Mouse (Mus musculus) lung, postnatal 25 days (tissue): Measurements from ENCODE around the gene Taar7e.
A peak's percentile ranks its signal among the peaks of the same experiment; 100 is the strongest.
"Not testable (repeated sequence)": the region's sequence is repeated elsewhere in the genome, so short reads cannot be mapped to it uniquely, and the experiment has no call there.

Experiments used
- DNase-seq: peaks from one replicate; pipeline ENCODE4 v3.0.0; 2022; ENCODE audit warnings: low spot score

The Taar7e gene

DNA sequence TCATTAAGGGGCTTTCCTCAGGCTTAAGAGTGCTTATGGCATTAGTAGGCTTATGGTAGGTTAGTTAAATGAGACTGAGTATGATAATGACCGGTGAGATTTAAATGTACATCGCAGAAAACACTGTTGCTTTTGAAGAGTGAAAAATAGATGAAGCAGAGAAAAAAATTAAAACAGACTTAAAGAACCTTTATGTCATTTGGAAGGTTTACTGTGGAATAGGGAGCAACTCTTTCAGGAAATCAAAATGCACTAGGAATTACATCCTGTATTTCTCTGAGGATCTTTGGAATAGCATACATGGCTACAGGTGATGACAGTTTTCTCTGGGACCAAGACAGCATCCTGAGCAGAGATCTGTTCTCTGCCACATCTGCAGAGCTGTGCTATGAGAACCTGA, at the start of gene Taar7e:
Taar7e (plus strand) TSS at position 301 of the 400 bp plus-strand sequence.
- no peak for DNase-seq

DNA sequence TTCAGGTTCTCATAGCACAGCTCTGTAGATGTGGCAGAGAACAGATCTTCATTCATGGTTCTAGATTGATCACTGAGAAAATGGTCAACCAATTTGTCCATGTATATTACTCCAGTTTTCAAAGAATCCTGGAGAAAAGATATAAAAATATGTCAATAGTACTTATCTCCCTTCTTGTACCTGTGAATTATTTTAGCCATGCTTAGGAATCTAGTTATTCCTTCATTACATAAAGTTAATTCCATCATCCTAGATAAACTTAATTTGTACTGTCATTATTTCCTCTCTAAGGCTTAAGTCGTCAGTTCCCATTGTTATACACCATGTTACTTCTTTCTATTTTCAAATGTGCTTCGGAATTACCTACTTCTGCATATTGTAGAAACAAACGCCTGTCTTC, 44.0 kb upstream of the Taar7e start, which contains the start of gene Taar7a:
Taar7a (minus strand) TSS at position 101 of the 400 bp plus-strand sequence.
- no peak for DNase-seq

DNA sequence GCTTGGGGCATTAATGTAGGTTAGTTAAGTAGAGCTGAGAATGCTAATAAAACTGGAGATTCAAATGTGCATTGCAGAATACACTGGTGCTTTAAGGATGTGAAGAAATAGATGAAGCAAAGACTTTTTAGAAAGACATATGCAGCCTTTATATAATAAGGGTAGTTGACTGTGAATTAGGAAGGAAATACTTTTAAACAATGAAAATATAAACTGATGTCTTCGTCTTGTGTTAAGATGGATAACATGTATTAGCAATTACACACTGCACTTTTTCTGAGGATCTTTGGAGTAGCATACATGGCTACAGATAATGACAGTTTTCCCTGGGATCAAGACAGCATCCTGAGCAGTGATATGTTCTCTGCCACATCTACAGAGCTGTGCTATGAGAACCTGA, 37.8 kb upstream of the Taar7e start, which contains the start of gene Taar7b:
Taar7b (plus strand) TSS at position 301 of the 400 bp plus-strand sequence.
- DNase-seq = no peak

DNA sequence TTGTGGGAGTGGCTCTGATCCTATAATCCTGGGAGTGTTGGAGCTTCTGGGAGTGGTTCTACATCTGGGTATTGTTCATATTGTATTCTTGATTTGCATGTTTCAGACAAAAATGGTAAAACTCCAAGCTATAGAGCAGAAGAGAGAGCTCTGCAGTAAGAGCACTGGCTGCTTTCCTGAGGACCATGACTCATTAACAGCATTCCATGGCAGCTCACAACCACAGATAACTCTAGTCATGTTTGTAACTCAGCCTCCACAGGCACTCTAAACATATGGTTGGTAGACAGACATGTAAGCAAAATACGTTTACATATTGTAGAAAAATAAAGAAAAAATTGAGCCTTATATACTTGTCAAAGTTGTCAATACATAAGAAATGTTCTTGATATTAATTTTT, 31.0 kb upstream of the Taar7e start:
- no peak for DNase-seq

DNA sequence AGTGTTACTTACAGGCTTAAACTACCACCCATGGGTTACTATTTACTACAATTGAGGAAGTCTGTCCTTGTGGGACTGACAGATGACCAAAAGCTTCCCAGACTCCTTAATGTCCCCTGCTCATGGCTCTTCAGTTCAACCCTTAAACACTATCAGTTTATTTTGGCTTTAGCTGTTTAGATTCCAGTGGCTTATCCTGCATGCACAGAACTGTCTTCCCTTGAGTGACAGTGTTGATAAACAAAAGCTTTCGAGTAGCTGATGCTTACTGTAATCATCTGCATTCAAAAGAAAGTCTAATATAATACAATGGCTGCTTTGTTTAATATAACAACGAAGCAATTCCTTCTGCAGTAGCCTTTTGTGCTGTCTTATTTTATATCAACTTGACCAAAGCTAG, 30.4 kb upstream of the Taar7e start:
- DNase-seq = no peak

DNA sequence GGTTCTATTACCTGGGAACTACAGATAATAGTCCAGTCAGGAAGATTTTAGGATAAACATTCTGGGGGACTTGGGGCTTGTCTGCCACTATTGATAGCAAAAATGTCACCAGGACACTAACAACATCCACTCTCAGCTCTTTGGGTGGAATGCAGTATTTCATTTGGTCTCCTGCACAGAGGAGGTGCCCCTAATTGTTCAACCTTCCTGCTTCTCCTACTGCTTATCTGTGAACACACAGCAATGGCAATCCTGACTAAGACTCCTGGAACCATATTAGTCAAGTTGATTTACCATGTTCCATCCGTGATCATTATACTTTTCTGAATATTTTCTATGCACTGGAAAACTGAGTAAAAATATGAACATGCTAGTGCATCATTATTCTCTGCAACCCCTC, 29.3 kb upstream of the Taar7e start:
- DNase-seq = no peak

DNA sequence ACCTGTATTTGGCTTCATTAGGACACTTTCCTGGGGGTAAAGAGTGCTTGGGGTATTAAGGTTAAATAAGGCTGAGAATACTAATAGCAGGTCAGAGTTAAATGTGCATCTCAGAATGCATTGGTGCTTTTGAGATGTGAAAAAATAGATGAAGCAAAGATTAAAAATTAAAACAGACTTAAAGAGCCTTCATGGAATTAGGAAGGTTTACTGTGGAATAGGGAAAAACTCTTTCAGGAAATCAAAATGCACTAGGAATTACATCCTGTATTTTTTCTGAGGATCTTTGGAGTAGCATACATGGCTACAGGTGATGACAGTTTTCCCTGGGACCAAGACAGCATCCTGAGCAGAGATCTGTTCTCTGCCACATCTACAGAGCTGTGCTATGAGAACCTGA, 10.5 kb upstream of the Taar7e start, which contains the start of gene Taar7d:
Taar7d (plus strand) TSS at position 301 of the 400 bp plus-strand sequence.
- DNase-seq = no peak

DNA sequence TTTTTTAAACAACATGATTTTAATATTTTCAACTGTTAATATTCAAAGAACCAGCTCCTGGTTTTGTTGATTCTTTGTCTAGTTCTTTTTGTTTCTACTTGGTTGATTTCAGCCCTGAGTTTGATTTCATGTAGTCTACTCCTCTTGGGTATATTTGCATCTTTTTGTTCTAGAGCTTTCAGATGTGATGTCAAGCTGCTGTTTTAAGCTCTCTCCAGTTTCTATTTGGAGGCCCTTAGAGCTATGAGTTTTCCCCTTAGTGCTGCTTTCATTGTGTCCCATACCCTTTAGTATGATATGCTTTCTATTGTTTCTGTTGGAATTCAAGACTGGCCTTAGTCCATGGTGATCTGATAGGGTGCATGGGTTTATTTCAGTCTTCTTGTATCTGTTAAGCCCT, 6.1 kb upstream of the Taar7e start:
- DNase-seq = no peak

DNA sequence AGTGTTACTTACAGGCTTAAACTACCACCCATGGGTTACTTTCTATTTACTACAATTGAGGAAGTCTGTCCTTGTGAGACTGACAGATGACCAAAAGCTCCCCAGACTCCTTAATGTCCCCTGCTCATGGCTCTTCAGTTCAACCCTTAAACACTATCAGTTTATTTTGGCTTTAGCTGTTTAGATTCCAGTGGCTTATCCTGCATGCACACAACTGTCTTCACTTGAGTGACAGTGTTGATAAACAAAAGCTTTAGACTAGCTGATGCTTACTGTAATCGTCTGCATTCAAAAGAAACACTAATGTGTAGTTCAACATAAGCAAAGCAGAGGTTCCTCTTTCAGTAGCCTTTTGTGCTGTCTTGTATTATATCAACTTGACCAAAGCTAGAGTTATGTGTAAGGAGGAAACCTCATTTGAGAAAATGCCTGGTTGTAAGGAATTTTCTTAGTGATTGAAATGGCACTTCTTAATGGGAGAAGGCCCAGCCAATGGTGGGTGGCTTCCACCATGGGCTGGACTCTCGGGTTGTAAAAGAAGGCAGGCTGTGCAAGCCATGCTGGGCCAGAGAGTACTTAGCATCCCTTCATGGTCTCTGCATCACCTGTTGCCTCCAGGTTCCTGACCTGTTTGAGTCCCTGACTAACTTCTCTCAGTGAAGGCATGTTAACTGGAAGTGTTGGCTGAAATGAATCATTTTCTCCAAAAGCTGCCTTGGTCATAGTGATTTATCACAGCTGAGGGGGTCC, 2.9 kb downstream of the Taar7e start:
- no peak for DNase-seq

DNA sequence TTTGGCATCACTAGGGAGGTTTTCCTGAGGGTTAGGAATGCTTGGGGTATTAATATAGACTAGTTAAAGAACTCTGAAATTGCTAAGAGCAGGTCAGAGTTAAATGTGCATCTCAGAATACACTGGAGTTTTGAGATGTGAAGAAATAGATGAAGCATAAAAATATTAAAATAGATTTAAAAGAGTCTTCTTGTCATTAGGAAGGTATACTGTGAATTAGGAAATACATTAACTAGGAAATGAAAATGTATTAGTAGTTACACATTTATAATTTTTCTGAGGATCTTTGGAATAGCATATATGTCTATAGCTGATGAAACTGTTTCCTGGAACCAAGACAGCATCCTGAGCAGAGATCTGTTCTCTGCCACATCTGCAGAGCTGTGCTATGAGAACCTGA, 11.8 kb downstream of the Taar7e start, which contains the start of gene Taar7f:
Taar7f (plus strand) TSS at position 301 of the 400 bp plus-strand sequence.
- no peak for DNase-seq

DNA sequence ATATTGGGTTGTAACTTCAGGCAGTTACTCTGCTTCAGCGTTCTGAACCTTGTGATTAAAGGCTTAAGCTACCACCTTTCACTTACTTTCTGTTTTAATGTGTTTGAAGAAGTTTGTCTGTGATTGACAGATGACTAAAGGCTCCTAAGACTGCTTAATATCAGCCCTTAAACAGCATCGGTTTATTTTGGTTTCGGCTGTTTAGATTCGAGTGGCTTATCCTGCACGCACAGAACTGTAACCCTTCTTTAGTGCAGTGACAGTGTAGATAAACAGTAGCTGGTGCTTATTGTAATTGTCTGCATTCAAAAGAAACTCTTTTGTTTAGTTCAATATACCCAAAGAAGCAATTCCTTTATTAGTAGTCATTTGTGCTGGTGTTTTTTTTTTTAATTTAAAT, 14.6 kb downstream of the Taar7e start:
- DNase-seq = no peak

DNA sequence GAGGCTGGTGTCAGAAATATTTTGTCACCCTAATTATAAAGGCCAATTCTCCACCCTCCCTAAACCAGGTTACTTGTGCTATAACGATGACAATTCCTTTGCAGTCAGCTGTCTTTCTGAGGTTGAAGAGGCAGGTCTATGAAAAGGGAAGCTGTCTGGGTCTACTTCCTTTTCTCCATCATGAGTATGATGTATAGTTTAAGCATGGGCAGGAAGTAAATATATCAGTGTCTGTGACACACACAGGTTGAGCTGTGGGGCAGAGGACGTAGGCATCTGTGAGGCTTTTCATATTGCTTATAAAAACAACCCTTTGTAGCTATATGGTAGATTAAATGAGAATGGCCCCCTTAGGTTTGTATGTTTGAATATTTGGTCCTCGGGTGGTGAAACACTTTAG, 21.6 kb downstream of the Taar7e start:
- no peak for DNase-seq

DNA sequence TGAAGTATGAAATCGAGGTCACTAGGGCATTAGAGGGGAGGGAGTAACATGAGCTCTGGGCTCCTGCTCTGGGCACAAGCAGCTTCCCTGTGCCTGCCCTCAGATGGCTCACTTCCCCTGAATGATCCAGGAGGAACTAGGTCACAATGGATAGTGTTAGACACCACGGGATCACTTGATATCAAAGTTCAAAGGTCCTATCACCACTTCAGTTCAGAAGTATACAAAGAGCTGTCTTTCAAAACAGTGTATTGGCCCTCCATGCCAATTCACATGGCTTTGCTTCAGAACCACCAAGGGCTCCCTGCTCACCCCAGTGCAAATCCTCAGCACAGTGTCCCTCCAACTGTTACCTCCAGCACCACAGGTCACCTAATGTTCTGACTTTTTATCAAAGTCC, 37.3 kb downstream of the Taar7e start:
- not testable (repeated sequence) for DNase-seq

DNA sequence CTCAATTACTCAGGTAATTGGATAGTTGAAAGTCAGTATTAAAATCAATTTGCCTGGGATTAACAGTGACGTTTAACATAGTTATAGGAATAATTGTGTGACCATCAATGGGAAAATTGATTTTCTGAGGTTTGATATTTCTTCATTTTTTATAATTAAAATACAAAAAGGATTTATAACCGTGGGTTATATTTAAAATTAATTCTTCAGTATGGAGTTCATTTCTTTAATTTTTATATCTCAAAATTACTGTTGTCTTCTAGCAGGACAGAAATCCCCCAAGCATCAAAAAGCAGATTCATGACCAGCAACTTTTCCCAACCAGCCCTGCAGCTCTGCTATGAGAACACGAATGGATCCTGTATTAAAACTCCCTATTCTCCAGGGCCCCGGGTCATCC, 38.8 kb downstream of the Taar7e start, which contains the start of gene Taar8a:
Taar8a (plus strand) TSS at position 301 of the 400 bp plus-strand sequence.
- not testable (repeated sequence) for DNase-seq

DNA sequence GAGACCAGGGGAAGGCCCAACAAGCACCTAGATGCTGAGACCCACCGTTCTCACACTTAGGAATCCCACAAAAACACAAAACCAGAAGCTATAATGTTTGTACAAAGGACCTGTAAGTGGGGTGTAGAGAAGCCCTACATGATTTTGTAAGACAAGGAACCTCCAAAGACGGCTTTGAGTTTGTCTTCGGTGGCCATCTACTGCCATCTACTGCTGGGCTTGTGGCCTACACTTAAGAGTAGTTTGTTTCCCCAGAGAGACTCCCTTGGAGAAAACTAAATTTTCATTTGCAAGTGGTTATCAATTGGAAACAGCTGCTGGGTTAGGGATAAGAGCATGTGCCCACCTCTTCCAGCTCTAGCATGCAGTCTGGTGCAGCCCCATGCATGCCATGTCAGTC, 42.8 kb downstream of the Taar7e start:
- peak; percentile 14 for DNase-seq

DNA sequence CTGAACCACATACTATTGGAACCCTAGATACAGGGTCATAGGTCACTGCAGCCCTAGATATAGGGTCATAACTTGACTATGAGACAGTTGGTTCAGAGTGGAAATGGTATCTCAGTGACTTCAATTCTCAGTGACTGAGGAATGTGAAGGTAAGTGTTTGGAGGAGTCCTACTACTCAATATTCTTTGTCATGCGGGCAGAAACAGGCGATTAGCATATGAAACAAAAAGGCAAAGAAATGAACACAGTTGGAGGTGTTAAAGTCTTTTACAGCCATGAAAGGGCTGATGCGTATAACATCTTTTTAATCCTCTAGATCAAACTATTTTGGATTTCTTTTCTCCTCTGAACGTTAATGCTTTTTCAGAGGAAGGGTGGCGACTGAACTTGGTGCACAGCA, 48.5 kb downstream of the Taar7e start:
- DNase-seq = no peak

DNA sequence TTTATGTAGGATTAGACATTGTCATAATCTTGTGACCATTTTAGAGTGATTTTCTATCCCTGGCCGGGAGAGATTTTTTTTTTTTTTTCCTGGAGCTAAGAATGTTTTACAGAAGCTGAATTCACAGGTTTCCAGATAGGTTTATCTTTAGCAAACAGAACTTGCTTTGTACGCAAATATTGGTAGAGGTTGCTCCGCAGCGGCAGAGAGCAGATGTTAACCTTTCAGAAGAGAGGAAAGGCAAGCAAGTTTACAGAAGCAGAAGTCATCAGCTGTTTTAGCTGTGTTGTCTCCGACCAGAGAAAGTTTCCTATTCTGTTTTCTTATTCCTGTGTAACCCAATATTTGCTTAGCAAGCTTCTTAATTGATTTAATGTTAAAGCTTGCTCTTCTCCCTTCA, 49.1 kb downstream of the Taar7e start:
- DNase-seq = no peak

DNA sequence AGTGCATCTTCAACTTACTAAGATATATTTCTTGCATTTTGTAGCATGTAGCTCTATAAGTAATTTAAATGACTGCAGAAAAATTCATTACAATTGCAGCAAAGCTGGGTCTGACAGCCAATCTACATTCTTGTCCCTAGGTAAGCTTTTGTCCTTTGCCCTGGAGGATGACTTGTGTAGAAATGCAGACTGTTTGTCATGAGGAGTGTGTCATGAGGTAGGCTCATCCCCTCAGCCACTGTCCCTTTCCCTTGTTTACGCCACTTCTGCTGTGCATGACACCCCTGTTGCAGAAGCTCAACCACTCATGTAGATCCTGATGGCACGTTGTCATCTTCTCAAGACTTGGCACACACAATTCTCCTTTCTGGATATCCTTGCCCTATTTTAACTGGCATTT, 49.8 kb downstream of the Taar7e start:
- no peak for DNase-seq
